Comparison of ENCODE assay signal across 8 mouse cellular contexts in genomic region chr9:66825990-66826389, GRCm38 (mm10). TPM values are rescaled to one million over a fixed set of nuclear protein-coding genes. Genes with fewer than 3 reads are reported as not detected.
DNase-seq lines count a peak whose midpoint lies in the region; ATAC-seq and TF ChIP-seq lines count a peak whose summit lies in the region.

No protein-coding gene starts in this region.

- H3K27me3 ChIP-seq in heart, adult 2 months (ENCODE audit: control insufficient read depth, insufficient read depth, low read length): no peaks in the 10 kb centered on the region
- H3K27me3 ChIP-seq in heart, embryonic 11.5 days (ENCODE audit: control insufficient read depth, insufficient read depth, low read length): no peaks in the 10 kb centered on the region
- no peaks in the 10 kb centered on the region for H3K27me3 ChIP-seq in midbrain, embryonic 14.5 days (ENCODE audit: control insufficient read depth, insufficient read depth, low read length)
- H3K27me3 ChIP-seq in midbrain, embryonic 16.5 days (ENCODE audit: control insufficient read depth, insufficient read depth, low read depth, low read length): no peaks in the 10 kb centered on the region
- no peaks in the 10 kb centered on the region for H3K27me3 ChIP-seq in forebrain, embryonic 15.5 days

- H3K36me3 ChIP-seq in heart, adult 2 months (ENCODE audit: control insufficient read depth, insufficient read depth, low read length): peaks cover 3% of the 10 kb centered on the region
- H3K36me3 ChIP-seq in heart, embryonic 11.5 days (ENCODE audit: control insufficient read depth, insufficient read depth, low read length): no peaks in the 10 kb centered on the region
- no peaks in the 10 kb centered on the region for H3K36me3 ChIP-seq in midbrain, embryonic 14.5 days (ENCODE audit: control insufficient read depth, insufficient read depth, low read length)
- H3K36me3 ChIP-seq in midbrain, embryonic 16.5 days (ENCODE audit: control insufficient read depth, insufficient read depth, low read length): no peaks in the 10 kb centered on the region
- no peaks in the 10 kb centered on the region for H3K36me3 ChIP-seq in forebrain, embryonic 15.5 days

- no peak for ATAC-seq in heart, embryonic 11.5 days (replicated peaks; ENCODE audit: insufficient number of reproducible peaks, low FRiP score, low TSS enrichment)
- no peak for ATAC-seq in midbrain, embryonic 14.5 days (ENCODE audit: low FRiP score, low TSS enrichment)
- ATAC-seq in midbrain, embryonic 16.5 days: no peak
- no peak for ATAC-seq in forebrain, embryonic 15.5 days (replicated peaks)

- intact Hi-C loops in heart, adult 2 months (cut with DNase I): loop anchor here (5.0 to 10.0 kb wide), 3 partner anchors 119 to 361 kb away; no protein-coding TSS in a partner anchor

- no peaks in the 10 kb centered on the region for H3K4me1 ChIP-seq in heart, adult 2 months (ENCODE audit: control insufficient read depth, insufficient read depth, low read length)
- no peaks in the 10 kb centered on the region for H3K4me1 ChIP-seq in heart, embryonic 11.5 days (ENCODE audit: control insufficient read depth, insufficient read depth, low read length)
- H3K4me1 ChIP-seq in midbrain, embryonic 14.5 days (ENCODE audit: control insufficient read depth, insufficient read depth, low read length): no peaks in the 10 kb centered on the region
- H3K4me1 ChIP-seq in midbrain, embryonic 16.5 days (ENCODE audit: control insufficient read depth, insufficient read depth, low read length): no peaks in the 10 kb centered on the region
- H3K4me1 ChIP-seq in forebrain, embryonic 15.5 days: no peaks in the 10 kb centered on the region

- no peak for DNase-seq in heart, adult 2 months
- peak; percentile 86 for DNase-seq in midbrain, embryonic 14.5 days
- DNase-seq in adipocyte (ENCODE audit: low spot score): peak; percentile 80
- DNase-seq in lung, postnatal 14 days: peak; percentile 53
- DNase-seq in adrenal gland, adult 8-10 months: no peak

- no peak overlapping the region for H3K9ac ChIP-seq in heart, adult 2 months (ENCODE audit: low read depth, low read length)
- no peak overlapping the region for H3K9ac ChIP-seq in heart, embryonic 11.5 days (ENCODE audit: low read depth, low read length)
- no peak overlapping the region for H3K9ac ChIP-seq in midbrain, embryonic 14.5 days (replicated peaks; ENCODE audit: low read length)
- no peak overlapping the region for H3K9ac ChIP-seq in midbrain, embryonic 16.5 days (ENCODE audit: low read depth, low read length)
- no peak overlapping the region for H3K9ac ChIP-seq in forebrain, embryonic 15.5 days (replicated peaks)

- no peak overlapping the region for H3K4me2 ChIP-seq in heart, embryonic 11.5 days
- no peak overlapping the region for H3K4me2 ChIP-seq in midbrain, embryonic 14.5 days (ENCODE audit: low read length)
- no peak overlapping the region for H3K4me2 ChIP-seq in midbrain, embryonic 16.5 days (ENCODE audit: low read length)
- no peak overlapping the region for H3K4me2 ChIP-seq in forebrain, embryonic 15.5 days (replicated peaks)

- TF ChIP-seq EP300 in heart, adult 2 months (IDR thresholded peaks at IDR 0.05; ENCODE audit: insufficient read depth, low read depth, low read length): no peak

- TF ChIP-seq POLR2A in heart, adult 2 months (IDR thresholded peaks at IDR 0.05; ENCODE audit: insufficient read depth, low read depth, low read length): no peak

- H3K4me3 ChIP-seq in heart, adult 2 months: no peak overlapping the region
- H3K4me3 ChIP-seq in heart, embryonic 11.5 days (ENCODE audit: low read depth, low read length): no peak overlapping the region
- no peak overlapping the region for H3K4me3 ChIP-seq in midbrain, embryonic 14.5 days (replicated peaks; ENCODE audit: low read depth, low read length)
- no peak overlapping the region for H3K4me3 ChIP-seq in midbrain, embryonic 16.5 days (ENCODE audit: low read depth, low read length)
- H3K4me3 ChIP-seq in forebrain, embryonic 15.5 days: no peak overlapping the region

- H3K9me3 ChIP-seq in heart, embryonic 11.5 days (replicated peaks; ENCODE audit: control insufficient read depth, low read length): no peaks in the 10 kb centered on the region
- H3K9me3 ChIP-seq in midbrain, embryonic 14.5 days (ENCODE audit: control insufficient read depth, low read length): no peaks in the 10 kb centered on the region
- H3K9me3 ChIP-seq in midbrain, embryonic 16.5 days (replicated peaks; ENCODE audit: control insufficient read depth, low read length, poor library complexity, severe bottlenecking): no peaks in the 10 kb centered on the region
- H3K9me3 ChIP-seq in forebrain, embryonic 15.5 days: no peaks in the 10 kb centered on the region

- peak; percentile 94 for TF ChIP-seq CTCF in heart, adult 2 months (IDR thresholded peaks at IDR 0.05)

- WGBS in heart, adult 2 months: 30% methylated on average over 1 of the region's 1 CpGs
- WGBS in heart, embryonic 11.5 days (ENCODE audit: insufficient replicate concordance): 61% methylated on average over 1 of the region's 1 CpGs
- 51% methylated on average over 1 of the region's 1 CpGs for WGBS in midbrain, embryonic 14.5 days
- WGBS in midbrain, embryonic 16.5 days: 36% methylated on average over 1 of the region's 1 CpGs
- 48% methylated on average over 1 of the region's 1 CpGs for WGBS in forebrain, embryonic 15.5 days

- H3K79me2 ChIP-seq in heart, adult 2 months (replicated peaks; ENCODE audit: control insufficient read depth, insufficient read depth, low read length): no peaks in the 10 kb centered on the region

- H3K27ac ChIP-seq in heart, adult 2 months: no peak overlapping the region
- no peak overlapping the region for H3K27ac ChIP-seq in heart, embryonic 11.5 days (ENCODE audit: low read depth, low read length)
- no peak overlapping the region for H3K27ac ChIP-seq in midbrain, embryonic 14.5 days (replicated peaks; ENCODE audit: low read depth, low read length)
- H3K27ac ChIP-seq in midbrain, embryonic 16.5 days (ENCODE audit: low read length): no peak overlapping the region
- no peak overlapping the region for H3K27ac ChIP-seq in forebrain, embryonic 15.5 days (replicated peaks)

RNA-seq across cellular contexts. Expression of gene Aph1c, which starts 8.5 kb away (rescaled TPM):
- total RNA-seq in heart, adult 2 months (2021): 1 to 10 TPM; 1.1 to 1.2 TPM
- polyA plus RNA-seq in heart, adult 2 months (2012; rRNA removed): 0.43 and 2.4 TPM in 2 replicates
- 0.34 and 1.1 TPM in 2 replicates for polyA plus RNA-seq in heart, embryonic 11.5 days (2014; fragmentation: Nextera tagmentation; extraction: Ambion mirVana)
- polyA plus RNA-seq in midbrain, embryonic 14.5 days (2014; fragmentation: Nextera tagmentation; extraction: Ambion mirVana): 2.1 and 3.4 TPM in 2 replicates
- 2.6 and 3.0 TPM in 2 replicates for polyA plus RNA-seq in midbrain, embryonic 16.5 days (2015; fragmentation: Nextera tagmentation; extraction: Ambion mirVana)
- polyA plus RNA-seq in forebrain, embryonic 15.5 days (2015; fragmentation: Nextera tagmentation; extraction: Ambion mirVana): 1.7 and 3.0 TPM in 2 replicates
- total RNA-seq in adrenal gland, adult 8-10 months (2022): 10 to 100 TPM in 1 of 4 experiments, 1 to 10 TPM in 3; 7.1 to 10.7 (median 8.0) TPM

RNA-seq across cellular contexts. Expression of gene Gm10647, which starts 29.2 kb away (rescaled TPM):
- under 1 TPM; 0.14 to 0.16 TPM for total RNA-seq in heart, adult 2 months (2021)
- polyA plus RNA-seq in heart, adult 2 months (2012; rRNA removed): 0.10 and 0.26 TPM in 2 replicates
- 0.60 and 0.83 TPM in 2 replicates for polyA plus RNA-seq in heart, embryonic 11.5 days (2014; fragmentation: Nextera tagmentation; extraction: Ambion mirVana)
- 0.11 and 0.16 TPM in 2 replicates for polyA plus RNA-seq in midbrain, embryonic 14.5 days (2014; fragmentation: Nextera tagmentation; extraction: Ambion mirVana)
- 0.52 and 0.54 TPM in 2 replicates for polyA plus RNA-seq in midbrain, embryonic 16.5 days (2015; fragmentation: Nextera tagmentation; extraction: Ambion mirVana)
- 0.48 and 0.52 TPM in 2 replicates for polyA plus RNA-seq in forebrain, embryonic 15.5 days (2015; fragmentation: Nextera tagmentation; extraction: Ambion mirVana)
- total RNA-seq in adrenal gland, adult 8-10 months (2022): under 1 TPM; 0.20 to 0.62 (median 0.36) TPM

RNA-seq across cellular contexts. Expression of gene Aph1b, which starts 30.7 kb away (rescaled TPM):
- total RNA-seq in heart, adult 2 months (2021): 1 to 10 TPM; 4.3 to 5.2 TPM
- 2.3 and 5.4 TPM in 2 replicates for polyA plus RNA-seq in heart, adult 2 months (2012; rRNA removed)
- 8.2 and 8.9 TPM in 2 replicates for polyA plus RNA-seq in heart, embryonic 11.5 days (2014; fragmentation: Nextera tagmentation; extraction: Ambion mirVana)
- polyA plus RNA-seq in midbrain, embryonic 14.5 days (2014; fragmentation: Nextera tagmentation; extraction: Ambion mirVana): 20.1 and 32.0 TPM in 2 replicates
- polyA plus RNA-seq in midbrain, embryonic 16.5 days (2015; fragmentation: Nextera tagmentation; extraction: Ambion mirVana): 21.5 and 23.8 TPM in 2 replicates
- polyA plus RNA-seq in forebrain, embryonic 15.5 days (2015; fragmentation: Nextera tagmentation; extraction: Ambion mirVana): 30.0 and 31.8 TPM in 2 replicates
- 1 to 10 TPM; 7.3 to 9.7 (median 8.5) TPM for total RNA-seq in adrenal gland, adult 8-10 months (2022)

Comparison
In these comparisons a context has a peak if more than half of its experiments do, and no peak if none do; other contexts are left out.
1. DNase-seq: peak in midbrain, embryonic 14.5 days (single experiment), adipocyte (single experiment) and lung, postnatal 14 days (single experiment); none in heart, adult 2 months (0 of 2) and adrenal gland, adult 8-10 months (single experiment).